Mouse (Mus musculus) ES-E14 (cell line): ENCODE measurements around the gene Gm13420.

Experiments used
- CHD2 ChIP-seq: IDR thresholded peaks from 2 replicates; pipeline ENCODE4 v1.6.1; 2014; ENCODE audit warnings: mild to moderate bottlenecking, low read depth, low read length, inconsistent platforms
- HCFC1 ChIP-seq: IDR thresholded peaks from 2 replicates; pipeline ENCODE4 v1.6.1; 2012; ENCODE audit warnings: low read length, inconsistent platforms, borderline replicate concordance; ENCODE audit not compliant: insufficient read depth
- ZNF384 ChIP-seq: IDR thresholded peaks from 2 replicates; pipeline ENCODE4 v1.6.1; 2012; ENCODE audit warnings: low read depth, low read length, inconsistent platforms

GRCm38 (mm10) chr2:29718581-29718980 lies 32.9 kb downstream of the Gm13420 start:
- TF ChIP-seq ZNF384 (no peak), HCFC1 (no peak), CHD2 (no peak)
